Mouse (Mus musculus): ENCODE results near the gene Rasl10b. TPM values are rescaled to one million over a fixed set of nuclear protein-coding genes. Genes with fewer than 3 reads are reported as not detected.

Gene Rasl10b
- total and polyA plus RNA-seq, 2 experiments from 2014 or later = 38.6 to 99.0 TPM

GRCm38 (mm10) chr11:83448927-83449236 is 39.9 kb downstream of the Rasl10b start:
- peaks cover 17% of the 10 kb centered on the region for H3K27me3 ChIP-seq (ENCODE audit: insufficient read depth, low read length)
- H3K9ac ChIP-seq = no peak overlapping the region
- no peak for ATAC-seq
- no peak for TF ChIP-seq CTCF (IDR thresholded peaks at IDR 0.05; ENCODE audit: low read depth)
- H3K9me3 ChIP-seq (ENCODE audit: low read length) = 0 out of 2 replicates have a peak, but pooled peaks cover 3% of the 10 kb centered on the region
- no peaks in the 10 kb centered on the region for H3K4me1 ChIP-seq (ENCODE audit: insufficient read depth)
- H3K27ac ChIP-seq (ENCODE audit: low read depth, low read length) = no peak overlapping the region
- H3K4me2 ChIP-seq (ENCODE audit: low read depth) = no peak overlapping the region
- no peak for DNase-seq
- H3K36me3 ChIP-seq (ENCODE audit: insufficient read depth) = no peaks in the 10 kb centered on the region
- no peak overlapping the region for H3K4me3 ChIP-seq (ENCODE audit: low read depth, low read length)

GRCm38 (mm10) chr11:83449298-83449697 is 40.4 kb downstream of the Rasl10b start:
- peaks cover 13% of the 10 kb centered on the region; the same call in 1 of the 2 replicates for H3K27me3 ChIP-seq (ENCODE audit: insufficient read depth, low read length)
- WGBS = 69% methylated on average over 4 of the region's 4 CpGs
- H3K4me1 ChIP-seq (ENCODE audit: insufficient read depth) = no peaks in the 10 kb centered on the region
- 0 out of 2 replicates have a peak, but pooled peaks cover 3% of the 10 kb centered on the region for H3K9me3 ChIP-seq (ENCODE audit: low read length)
- no peak for ATAC-seq
- H3K4me3 ChIP-seq (ENCODE audit: low read depth, low read length) = no peak overlapping the region
- H3K9ac ChIP-seq = no peak overlapping the region
- H3K36me3 ChIP-seq (ENCODE audit: insufficient read depth) = no peaks in the 10 kb centered on the region
- no peak overlapping the region for H3K4me2 ChIP-seq (ENCODE audit: low read depth)
- H3K27ac ChIP-seq (ENCODE audit: low read depth, low read length) = no peak overlapping the region
- TF ChIP-seq CTCF (IDR thresholded peaks at IDR 0.05; ENCODE audit: low read depth) = no peak
- DNase-seq = no peak

DNA sequence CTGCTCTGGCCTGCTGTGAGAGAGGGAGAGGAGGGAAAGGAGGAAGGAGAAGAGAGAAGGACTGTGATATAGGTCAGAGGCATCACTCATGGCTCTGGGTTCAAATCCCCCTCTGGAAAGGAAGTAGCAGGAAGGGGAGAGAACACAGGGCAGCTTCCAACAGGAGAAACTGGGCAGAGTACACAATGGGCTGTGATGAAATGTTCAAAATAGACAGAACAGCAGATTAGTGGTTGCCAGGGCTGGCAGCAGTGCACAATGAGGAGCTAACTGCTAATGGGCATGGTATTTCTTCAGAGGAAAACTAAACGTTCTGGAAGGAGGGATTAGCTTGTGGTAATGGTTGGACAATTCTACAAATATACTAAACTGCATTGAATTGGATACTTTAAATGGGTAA is 41.6 kb downstream of the Rasl10b start:
- no peak overlapping the region for H3K27ac ChIP-seq (ENCODE audit: low read depth, low read length)
- H3K9ac ChIP-seq = no peak overlapping the region
- no peaks in the 10 kb centered on the region for H3K4me1 ChIP-seq (ENCODE audit: insufficient read depth)
- WGBS = 4% methylated on average over 1 of the region's 1 CpGs
- ATAC-seq (no peak), DNase-seq (no peak)
- no peak overlapping the region for H3K4me3 ChIP-seq (ENCODE audit: low read depth, low read length)
- H3K9me3 ChIP-seq (ENCODE audit: low read length) = no peaks in the 10 kb centered on the region
- H3K27me3 ChIP-seq (ENCODE audit: insufficient read depth, low read length) = 0 out of 2 replicates have a peak, but pooled peaks cover 1% of the 10 kb centered on the region
- no peak overlapping the region for H3K4me2 ChIP-seq (ENCODE audit: low read depth)
- no peak for TF ChIP-seq CTCF (IDR thresholded peaks at IDR 0.05; ENCODE audit: low read depth)
- H3K36me3 ChIP-seq (ENCODE audit: insufficient read depth) = no peaks in the 10 kb centered on the region

DNA sequence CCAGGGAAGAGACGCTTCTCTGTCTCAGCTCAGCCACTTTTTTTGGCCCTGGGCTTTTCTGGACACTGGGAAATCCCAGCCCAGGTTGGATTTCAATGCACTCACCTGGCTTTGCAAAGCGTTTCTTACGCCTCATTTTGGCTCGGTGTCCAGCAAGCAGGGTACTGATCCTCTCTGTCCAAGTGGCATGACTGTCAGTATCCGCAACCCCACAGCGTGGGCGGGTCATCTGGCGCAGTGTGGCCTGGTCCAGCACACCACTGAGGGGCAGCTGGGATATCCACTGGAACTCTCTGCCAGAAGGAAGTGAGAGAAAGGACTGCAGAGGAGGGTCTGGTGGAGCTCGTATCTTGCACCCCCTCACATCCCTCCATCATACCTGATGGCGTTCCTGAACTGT is 42.3 kb downstream of the Rasl10b start:
- DNase-seq (no peak), ATAC-seq (no peak)
- no peak overlapping the region for H3K4me2 ChIP-seq (ENCODE audit: low read depth)
- H3K27ac ChIP-seq (ENCODE audit: low read depth, low read length) = no peak overlapping the region
- WGBS = 88% methylated on average over 10 of the region's 10 CpGs
- no peaks in the 10 kb centered on the region for H3K9me3 ChIP-seq (ENCODE audit: low read length)
- no peaks in the 10 kb centered on the region for H3K27me3 ChIP-seq (ENCODE audit: insufficient read depth, low read length)
- no peak overlapping the region for H3K4me3 ChIP-seq (ENCODE audit: low read depth, low read length)
- TF ChIP-seq CTCF (IDR thresholded peaks at IDR 0.05; ENCODE audit: low read depth) = no peak
- no peak overlapping the region for H3K9ac ChIP-seq
- no peaks in the 10 kb centered on the region for H3K36me3 ChIP-seq (ENCODE audit: insufficient read depth)
- H3K4me1 ChIP-seq (ENCODE audit: insufficient read depth) = no peaks in the 10 kb centered on the region

DNA sequence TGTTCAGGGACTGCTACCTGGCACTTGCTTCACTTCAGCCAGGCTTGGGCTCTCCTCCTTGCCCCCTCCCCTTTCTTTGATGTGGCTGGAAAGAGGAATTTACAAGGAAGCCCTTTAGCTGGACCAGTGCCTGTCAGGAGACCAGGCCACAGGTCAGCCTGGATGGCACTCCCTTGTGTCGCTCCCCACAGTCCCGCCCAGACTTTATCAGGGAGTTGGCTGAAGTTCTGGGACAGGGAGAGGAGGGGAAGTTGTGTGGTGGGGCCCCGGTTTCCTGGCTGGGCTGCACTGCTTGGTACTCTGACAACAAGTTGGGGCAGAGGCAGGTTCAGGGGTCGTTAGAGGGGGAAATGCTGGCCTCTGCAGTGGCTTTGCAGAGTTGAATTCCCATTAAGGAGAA is 45.6 kb downstream of the Rasl10b start:
- H3K4me3 ChIP-seq (ENCODE audit: low read depth, low read length) = no peak overlapping the region

DNA sequence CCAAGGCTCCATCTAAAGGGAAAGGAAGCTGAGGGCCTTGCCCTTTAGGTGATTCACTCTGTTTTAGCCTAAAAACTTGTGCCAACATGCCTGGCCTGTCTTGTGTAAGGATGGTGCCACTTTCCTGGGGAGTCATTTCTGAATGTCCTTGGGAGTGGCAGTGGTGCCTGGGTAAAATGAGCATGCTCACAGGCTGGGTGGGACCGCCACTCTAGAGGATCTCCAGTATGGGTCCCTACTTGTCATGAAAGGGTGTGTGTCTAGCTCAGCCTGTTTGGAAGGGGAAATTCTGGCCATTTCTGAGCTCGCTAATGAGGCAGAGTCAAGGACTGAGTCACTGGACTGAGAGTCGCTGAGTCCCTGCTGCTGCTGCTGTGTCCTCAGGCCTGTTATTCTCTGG is 46.7 kb downstream of the Rasl10b start:
- no peak overlapping the region for H3K9ac ChIP-seq
- no peak for TF ChIP-seq CTCF (IDR thresholded peaks at IDR 0.05; ENCODE audit: low read depth)

More for the DNA sequence above, 45.6 kb downstream of the Rasl10b start:
- H3K27me3 ChIP-seq (ENCODE audit: insufficient read depth, low read length) = no peaks in the 10 kb centered on the region
- no peak for TF ChIP-seq CTCF (IDR thresholded peaks at IDR 0.05; ENCODE audit: low read depth)
- H3K36me3 ChIP-seq (ENCODE audit: insufficient read depth) = no peaks in the 10 kb centered on the region
- no peak overlapping the region for H3K27ac ChIP-seq (ENCODE audit: low read depth, low read length)
- no peak overlapping the region for H3K9ac ChIP-seq
- H3K4me1 ChIP-seq (ENCODE audit: insufficient read depth) = no peaks in the 10 kb centered on the region
- no peak for ATAC-seq
- H3K4me2 ChIP-seq (ENCODE audit: low read depth) = no peak overlapping the region
- WGBS = 32% methylated on average over 4 of the region's 4 CpGs
- H3K9me3 ChIP-seq (ENCODE audit: low read length) = no peaks in the 10 kb centered on the region
- no peak for DNase-seq

GRCm38 (mm10) chr11:83457257-83457656 is 48.3 kb downstream of the Rasl10b start:
- 31% methylated on average over 7 of the region's 7 CpGs for WGBS
- no peaks in the 10 kb centered on the region for H3K36me3 ChIP-seq (ENCODE audit: insufficient read depth)
- no peak overlapping the region for H3K27ac ChIP-seq (ENCODE audit: low read depth, low read length)
- no peaks in the 10 kb centered on the region for H3K9me3 ChIP-seq (ENCODE audit: low read length)
- no peak overlapping the region for H3K4me3 ChIP-seq (ENCODE audit: low read depth, low read length)
- no peak for TF ChIP-seq CTCF (IDR thresholded peaks at IDR 0.05; ENCODE audit: low read depth)
- H3K27me3 ChIP-seq (ENCODE audit: insufficient read depth, low read length) = peaks cover 6% of the 10 kb centered on the region
- DNase-seq = no peak
- no peak overlapping the region for H3K4me2 ChIP-seq (ENCODE audit: low read depth)
- no peaks in the 10 kb centered on the region for H3K4me1 ChIP-seq (ENCODE audit: insufficient read depth)
- no peak overlapping the region for H3K9ac ChIP-seq
- ATAC-seq = no peak

More for the DNA sequence above, 46.7 kb downstream of the Rasl10b start:
- H3K36me3 ChIP-seq (ENCODE audit: insufficient read depth) = no peaks in the 10 kb centered on the region
- no peaks in the 10 kb centered on the region for H3K27me3 ChIP-seq (ENCODE audit: insufficient read depth, low read length)
- 63% methylated on average over 3 of the region's 3 CpGs for WGBS
- no peak overlapping the region for H3K4me3 ChIP-seq (ENCODE audit: low read depth, low read length)
- H3K4me2 ChIP-seq (ENCODE audit: low read depth) = no peak overlapping the region
- ATAC-seq = no peak
- no peak overlapping the region for H3K27ac ChIP-seq (ENCODE audit: low read depth, low read length)
- DNase-seq = no peak
- H3K4me1 ChIP-seq (ENCODE audit: insufficient read depth) = no peaks in the 10 kb centered on the region
- no peaks in the 10 kb centered on the region for H3K9me3 ChIP-seq (ENCODE audit: low read length)

Measured in forebrain, postnatal 0 days (tissue).